Mouse (Mus musculus): ENCODE measurements around the gene Wdr46.

Gene Wdr46

DNA sequence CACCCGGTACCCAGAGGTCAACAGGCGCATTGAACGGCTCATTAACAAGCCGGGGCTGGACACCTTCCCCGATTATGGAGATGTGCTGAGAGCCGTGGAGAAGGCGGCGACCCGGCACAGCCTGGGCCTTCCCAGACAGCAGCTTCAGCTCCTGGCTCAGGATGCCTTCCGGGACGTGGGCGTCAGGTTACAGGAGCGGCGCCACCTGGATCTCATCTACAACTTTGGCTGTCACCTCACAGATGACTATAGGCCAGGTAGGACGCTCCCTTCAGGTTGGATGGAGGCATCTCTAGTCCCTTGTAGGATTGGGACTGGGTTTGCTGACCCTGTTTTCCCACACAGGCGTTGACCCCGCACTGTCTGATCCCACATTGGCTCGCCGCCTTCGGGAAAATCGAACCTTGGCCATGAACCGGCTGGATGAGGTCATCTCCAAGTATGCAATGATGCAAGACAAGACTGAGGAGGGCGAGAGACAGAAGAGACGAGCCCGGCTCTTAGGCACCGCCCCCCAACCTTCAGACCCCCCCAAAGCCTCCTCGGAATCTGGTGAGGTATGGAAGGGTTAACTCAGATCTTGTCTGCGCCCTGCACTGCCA, 28.5 kb upstream of the Wdr46 start:
- no peak for DNase-seq (ENCODE audit: low spot score)

DNA sequence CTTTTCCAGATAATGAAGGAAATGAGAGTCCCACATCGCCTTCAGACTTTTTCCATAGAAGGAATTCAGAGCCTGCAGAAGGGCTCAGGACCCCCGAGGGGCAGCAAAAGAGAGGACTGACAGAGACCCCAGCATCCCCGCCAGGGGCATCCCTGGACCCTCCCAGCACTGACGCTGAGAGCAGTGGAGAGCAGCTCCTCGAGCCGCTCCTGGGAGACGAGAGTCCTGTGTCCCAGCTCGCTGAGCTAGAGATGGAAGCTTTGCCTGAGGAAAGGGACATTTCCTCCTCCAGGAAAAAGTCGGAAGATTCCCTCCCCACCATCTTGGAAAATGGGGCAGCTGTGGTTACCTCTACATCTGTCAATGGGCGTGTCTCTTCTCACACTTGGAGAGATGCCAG, 27.2 kb upstream of the Wdr46 start:
- no peak for DNase-seq (ENCODE audit: low spot score)

DNA sequence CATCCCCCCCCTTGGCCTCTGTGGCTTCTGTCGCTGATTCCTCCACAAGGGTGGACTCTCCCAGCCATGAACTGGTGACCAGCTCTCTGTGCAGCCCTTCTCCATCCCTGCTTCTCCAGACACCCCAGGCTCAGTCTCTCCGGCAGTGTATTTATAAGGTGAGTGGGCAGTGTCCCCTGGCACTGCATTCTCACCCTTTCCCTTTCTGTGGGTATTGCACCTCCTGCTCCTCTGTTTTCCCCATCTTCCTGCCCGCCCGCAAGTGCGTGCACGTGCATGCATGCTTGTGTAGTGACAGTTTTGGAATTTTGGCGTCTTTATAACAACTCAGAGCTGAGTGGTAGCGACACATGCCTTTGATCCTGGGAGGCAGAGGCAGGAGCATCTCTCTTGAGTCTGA, 26.6 kb upstream of the Wdr46 start:
- DNase-seq (ENCODE audit: low spot score): no peak

DNA sequence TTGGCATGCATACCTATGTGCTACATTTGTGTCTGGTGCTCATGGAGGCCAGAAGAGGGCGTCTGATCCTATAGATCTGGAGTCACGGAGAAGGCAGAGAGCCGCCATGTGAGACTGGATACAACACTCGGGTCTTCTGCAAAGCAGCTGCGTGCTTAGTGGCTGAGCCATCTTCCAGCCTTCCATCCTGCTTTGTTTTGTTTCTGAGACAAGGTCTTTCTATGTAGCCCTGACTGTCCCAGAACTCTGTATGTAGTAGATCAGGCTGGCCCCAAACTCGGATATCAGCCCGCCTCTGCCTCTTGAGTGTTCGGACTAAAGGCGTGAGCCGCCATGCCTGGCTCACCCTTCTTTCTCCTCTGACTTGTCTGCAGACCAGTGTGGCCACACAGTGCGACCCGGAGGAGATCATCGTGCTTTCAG, 25.5 kb upstream of the Wdr46 start:
- no peak for DNase-seq (ENCODE audit: low spot score)

DNA sequence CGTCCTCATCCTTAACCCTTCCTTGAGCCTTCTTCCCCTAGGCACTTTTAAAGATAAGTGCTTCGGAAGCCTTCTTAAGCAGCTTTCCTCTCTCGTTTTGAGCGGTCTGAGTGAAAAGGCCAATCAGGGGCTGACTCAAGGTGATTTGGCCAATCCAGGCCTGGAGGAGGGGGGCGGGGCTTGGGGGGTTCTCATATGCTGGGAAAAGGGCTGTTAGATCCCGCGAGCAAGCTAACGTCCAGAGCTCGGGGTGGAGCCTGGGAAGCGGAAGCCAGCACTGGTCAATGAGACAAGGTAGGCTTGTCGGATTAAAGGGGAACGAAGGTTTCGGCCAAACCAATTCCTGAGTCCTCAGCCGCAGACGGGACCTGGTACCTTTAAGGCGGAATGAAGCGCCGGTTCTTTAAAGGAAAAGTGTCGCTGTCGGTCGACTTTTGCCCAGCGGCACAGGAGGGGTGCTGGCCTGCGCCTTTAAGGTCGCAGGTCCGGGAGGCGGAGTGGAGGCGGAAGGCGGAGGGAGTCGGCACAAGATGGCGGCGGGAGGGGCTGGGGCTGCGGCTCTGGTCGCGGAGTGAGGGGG, 24.7 kb upstream of the Wdr46 start, which contains the start of the genes Tapbp and Zbtb22:
Gene Tapbp (plus strand): TSS at position 229 of the 580 bp plus-strand sequence.
Gene Zbtb22 (plus strand): TSS at position 234 of the 580 bp plus-strand sequence.
- DNase-seq (ENCODE audit: low spot score): peak; percentile 92

DNA sequence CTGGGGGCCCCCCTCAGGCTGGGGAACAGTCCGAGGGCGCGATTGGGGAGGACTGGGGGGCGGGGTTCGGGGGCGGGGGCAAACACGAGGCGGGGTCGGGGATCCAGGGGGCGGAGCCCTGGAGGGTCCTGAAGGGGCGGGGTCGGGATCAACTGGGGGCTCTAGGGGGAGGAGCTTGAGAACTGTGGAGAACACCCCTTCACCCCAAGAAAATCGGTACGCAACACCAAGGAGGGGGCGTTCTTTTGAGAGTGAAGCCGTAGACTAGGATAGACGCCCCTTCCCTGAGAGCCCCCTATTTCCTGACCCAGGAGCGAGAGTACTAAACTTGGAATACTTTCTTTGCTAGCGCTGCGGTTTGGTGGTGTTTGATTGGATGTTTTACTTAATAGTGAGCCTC, 24.2 kb upstream of the Wdr46 start:
- no peak for DNase-seq (ENCODE audit: low spot score)

DNA sequence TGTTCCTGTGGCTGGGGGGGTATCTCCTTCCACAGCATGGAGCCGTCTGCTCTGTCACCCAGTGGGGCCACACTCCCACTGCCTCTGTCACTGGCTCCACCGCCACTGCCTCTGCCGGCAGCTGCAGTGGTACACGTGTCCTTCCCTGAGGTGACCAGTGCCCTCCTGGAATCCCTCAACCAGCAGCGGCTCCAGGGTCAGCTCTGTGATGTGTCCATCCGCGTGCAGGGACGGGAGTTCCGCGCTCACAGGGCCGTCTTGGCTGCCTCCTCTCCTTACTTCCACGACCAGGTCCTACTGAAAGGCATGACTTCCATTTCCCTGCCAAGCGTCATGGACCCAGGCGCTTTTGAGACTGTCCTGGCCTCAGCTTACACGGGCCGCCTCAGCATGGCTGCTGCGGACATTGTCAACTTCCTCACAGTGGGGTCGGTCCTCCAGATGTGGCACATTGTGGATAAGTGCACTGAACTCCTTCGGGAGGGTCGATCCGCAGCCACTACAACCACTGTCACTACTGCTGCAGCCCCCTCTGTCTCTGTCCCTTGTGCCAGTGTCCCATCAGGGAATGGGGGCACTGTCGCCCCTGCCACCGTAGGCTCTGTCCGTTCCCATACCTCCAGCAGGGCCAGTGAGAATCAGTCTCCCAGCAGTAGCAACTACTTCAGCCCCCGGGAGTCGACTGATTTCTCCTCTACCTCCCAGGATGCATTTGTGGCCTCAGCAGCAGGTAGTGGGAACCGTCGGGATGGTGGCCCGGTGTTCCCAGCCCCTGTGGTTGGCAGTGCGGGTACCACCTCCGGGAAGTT, 23.4 kb upstream of the Wdr46 start:
- DNase-seq (ENCODE audit: low spot score): no peak

DNA sequence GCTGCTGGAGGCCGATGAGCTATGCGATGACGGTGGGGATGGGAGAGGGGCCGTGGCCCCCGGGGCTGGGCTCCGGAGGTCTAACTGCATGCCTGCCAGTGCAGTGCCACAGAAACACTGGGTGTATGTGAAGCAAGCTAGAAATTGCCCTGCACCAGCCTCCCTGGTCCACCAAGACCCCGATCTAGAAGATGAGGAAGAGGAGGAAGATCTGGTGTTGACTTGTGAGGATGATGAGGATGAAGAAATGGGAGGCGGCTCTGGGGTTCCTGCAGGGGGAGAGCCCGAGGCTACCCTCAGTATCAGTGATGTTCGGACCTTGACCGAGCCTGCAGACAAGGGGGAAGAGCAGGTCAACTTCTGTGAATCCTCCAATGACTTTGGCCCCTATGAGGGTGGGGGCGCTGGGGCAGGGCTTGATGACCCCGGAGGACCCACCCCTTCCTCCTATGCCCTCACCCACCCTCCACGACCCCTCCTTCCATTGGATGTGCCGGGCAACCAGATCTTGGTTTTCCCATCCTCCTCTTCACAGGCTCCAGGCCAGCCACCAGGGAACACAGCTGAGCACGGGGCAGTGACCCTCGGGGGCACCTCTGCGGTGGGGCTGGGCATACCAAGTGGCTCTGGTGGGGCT, 22.7 kb upstream of the Wdr46 start:
- no peak for DNase-seq (ENCODE audit: low spot score)

DNA sequence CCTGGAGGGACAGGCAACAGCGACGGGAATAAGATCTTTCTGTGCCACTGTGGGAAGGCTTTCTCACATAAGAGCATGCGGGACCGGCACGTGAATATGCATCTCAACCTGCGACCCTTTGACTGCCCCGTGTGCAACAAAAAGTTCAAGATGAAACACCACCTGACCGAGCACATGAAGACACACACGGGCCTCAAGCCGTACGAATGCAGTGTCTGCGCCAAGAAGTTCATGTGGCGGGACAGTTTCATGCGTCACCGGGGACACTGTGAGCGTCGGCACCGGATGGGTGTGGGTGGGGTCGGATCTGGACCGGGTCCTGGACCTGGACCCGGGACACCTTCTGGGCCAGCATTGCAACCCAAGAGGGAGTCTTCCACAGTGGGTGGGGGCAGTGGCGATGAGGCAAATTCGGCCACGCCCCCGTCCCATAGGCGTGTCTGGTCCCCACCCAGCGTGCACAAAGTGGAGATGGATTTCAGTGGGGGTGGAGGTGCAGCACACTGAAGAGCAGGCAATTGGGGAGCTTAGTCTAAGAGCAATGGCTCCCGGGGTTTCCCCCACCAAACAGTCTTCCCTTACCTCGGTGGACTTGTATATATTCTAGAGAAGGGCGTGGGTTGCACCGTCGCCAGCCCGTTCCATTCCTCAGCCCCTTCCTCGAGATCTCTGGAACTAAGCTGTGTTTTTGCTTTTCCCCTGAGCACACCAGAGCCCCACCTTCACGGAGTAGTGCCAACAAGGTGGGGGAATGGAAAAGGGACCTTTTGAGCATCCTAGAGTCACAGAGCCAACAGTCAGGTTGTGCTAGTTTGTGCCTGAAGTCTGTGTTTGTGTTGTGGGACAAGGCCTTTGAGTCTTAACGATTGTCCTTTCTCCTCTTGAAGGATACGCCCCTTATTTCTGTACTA, 21.9 kb upstream of the Wdr46 start:
- no peak for DNase-seq (ENCODE audit: low spot score)

DNA sequence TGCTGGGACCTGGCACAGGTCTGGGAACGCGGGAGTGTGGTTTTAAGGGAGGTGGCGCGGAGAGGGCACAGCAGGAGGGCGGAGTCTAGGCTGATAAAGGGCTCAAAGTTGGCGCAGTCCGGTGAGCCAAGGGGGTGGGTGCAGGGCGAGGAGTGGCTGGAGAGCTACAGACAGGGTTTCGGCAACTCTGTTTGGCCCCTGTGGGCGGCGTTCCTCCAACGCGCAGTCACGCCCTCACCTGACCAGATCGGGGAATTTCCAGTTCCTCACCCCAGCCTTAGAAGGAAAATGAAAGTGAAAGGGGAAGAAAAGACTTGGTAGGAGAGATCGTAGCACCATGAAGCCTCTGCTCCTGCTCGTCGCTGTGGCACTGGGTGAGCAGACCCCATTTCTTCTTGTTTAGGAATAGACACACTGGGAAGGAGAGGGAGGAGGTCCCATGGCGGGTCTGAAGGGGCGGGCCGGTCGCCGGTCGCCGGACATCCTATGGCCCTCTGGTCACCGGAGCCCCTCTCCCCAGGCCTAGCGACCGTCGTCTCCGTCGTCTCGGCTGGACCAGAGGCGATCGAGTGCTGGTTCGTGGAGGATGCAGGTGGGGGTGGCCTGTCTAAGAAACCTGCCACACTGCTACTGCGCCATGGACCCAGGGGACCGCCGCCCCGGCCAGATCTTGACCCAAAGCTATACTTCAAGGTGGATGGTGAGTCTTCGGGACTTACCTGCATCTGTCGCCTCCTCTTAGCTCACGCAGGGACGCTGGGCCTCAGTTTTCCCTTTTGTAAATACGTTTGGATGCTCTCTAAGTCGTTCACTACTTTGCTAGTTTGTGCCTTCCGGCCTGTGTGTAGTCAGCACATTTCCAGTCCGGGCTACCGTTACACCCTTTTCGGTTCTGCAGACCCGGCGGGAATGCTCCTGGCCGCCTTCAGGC, 20.8 kb upstream of the Wdr46 start:
- peak; percentile 87 for DNase-seq (ENCODE audit: low spot score)

DNA sequence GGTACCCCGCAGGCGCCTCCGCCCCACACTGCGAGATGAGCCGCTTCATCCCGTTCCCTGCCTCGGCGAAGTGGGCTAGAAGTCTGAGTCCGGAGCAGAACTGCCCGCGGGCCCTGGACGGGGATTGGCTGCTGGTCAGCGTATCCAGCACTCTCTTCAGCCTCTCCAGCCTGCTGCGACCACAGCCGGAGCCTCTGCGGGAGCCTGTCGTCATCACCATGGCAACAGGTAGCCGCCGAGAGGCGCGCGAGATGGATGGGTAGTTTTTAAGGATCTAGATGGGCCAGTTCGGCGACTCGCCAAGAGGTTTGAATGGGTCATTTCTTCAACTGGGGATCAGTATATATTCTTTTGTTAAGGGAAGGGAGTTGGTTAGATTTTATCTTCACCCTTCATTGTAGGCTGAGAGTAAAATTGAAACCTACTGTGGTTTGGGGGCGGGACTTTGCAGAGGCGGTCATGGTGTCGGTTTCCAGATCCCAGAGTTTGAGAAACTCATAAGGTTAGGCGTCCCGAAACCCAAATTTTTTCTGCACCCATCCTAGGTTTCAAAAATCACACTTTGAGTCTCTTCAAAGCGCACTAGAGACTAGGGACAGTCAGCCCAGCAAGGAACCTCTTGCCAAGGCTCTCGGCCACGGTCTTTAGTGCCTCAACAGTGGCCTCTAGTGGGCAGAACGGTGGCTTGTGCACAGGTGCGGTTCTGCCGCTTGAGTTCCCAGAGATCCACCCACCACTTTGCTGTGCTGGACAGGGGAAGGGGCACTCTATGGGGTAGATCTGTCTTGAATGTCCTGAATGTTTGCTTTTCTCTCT, 20.0 kb upstream of the Wdr46 start:
- DNase-seq (ENCODE audit: low spot score): peak; percentile 84

DNA sequence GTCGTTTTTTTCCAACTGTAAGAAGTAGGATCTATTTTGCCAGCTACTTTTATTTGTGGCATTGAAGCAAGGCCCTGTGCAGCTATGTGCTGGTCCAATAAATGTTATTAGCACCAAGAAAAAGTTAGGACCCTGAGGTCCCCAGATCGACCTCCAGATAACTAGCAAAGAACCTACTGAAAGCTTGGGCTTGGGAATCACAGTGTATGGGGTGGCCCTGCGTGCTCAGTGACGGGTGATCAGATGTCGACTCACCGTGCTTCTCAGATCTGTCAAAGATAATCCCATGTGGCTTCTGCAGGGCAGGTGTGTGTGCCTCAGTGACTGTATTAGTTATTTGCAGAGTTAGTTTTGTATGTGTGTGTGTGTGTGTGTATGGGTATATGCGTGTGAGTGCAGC, 19.1 kb upstream of the Wdr46 start:
- DNase-seq (ENCODE audit: low spot score): no peak

DNA sequence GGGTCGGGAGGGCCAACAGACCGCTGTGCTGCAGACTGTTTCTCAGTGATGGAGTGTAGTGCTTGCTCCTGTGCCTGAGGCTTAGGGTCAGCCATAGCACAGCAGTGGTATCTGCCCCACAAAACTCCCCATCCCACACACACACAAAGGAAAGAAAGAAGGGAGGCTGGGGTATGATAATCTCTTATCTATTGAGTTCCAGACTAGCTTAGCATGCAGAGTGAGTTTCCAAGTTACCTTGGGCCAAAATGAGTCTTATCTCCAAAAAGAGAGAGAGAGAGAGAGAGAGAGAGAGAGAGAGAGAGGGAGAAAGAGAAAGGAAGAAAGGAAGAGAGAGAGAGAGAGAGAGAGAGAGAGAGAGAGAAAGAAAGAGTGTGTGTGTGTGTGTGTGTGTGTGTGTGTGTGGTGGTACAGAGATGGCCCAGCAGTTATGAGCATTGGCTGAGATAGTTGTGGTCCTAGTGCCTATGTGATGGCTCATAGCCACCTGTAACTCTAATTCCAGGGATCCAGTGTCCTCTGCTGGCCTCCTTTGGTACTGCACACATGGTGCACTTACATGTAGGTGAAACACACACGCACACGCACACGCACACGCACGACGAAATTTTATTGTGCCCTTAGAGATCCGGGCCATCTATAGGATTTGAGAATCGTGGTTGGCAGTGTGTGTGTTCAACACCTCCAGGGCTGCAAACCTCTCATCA, 15.7 kb upstream of the Wdr46 start:
- peak; percentile 73 for DNase-seq (ENCODE audit: low spot score)

DNA sequence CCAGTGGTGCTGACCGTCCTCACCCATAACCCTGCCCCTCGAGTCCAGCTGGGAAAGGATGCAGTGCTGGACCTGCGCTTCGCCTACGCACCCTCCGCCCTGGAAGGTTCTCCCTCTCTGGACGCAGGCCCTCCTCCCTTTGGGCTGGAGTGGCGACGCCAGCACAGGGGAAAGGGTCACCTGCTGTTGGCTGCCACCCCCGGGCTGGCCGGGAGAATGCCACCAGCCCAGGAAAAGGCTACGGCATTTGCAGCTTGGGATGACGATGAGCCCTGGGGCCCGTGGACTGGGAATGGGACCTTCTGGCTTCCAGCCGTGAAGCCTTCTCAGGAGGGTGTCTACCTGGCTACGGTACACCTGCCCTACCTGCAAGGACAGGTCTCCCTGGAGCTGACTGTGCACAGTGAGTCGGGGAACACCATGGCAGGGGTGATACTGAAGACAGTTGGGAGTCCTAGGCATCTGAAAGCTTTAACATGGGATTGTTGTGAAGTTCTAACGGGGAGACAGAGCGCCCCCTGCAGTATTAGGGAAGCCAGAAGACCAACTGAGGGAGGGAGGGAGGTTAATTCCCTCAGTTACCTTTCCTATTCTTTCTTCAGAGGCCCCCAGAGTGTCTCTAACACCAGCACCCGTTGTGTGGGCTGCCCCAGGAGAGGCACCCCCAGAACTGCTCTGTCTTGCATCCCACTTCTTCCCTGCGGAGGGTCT, 14.9 kb upstream of the Wdr46 start:
- DNase-seq (ENCODE audit: low spot score): no peak

DNA sequence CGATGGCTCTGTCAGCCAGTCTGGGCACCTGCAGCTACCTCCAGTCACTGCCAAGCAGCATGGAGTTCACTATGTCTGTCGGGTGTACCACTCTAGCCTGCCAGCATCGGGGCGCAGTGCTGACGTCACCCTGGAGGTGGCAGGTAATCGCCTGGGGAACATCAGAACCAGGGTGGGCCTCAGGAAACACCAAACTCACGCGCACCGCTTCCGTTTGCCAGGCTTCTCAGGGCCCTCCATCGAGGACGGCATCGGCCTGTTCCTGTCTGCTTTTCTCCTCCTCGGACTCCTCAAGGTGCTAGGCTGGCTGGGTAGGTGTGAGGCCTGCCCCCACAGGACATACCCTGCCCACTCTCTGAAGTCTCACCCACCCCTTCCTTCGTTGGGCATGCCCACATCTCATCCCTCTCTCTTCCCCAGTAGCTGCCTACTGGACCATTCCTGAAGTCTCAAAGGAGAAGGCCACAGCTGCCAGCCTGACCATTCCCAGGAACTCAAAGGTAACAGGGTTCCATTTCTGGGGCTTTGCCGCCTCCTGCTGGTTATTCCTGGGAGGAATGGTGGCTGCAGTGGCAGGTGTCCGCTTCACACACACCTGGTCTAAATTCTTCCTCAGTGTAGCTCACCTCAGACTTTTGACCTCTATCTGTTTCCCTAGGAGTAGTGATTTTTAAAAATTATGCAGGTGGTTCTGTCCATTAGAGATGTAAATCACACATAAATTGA, 14.1 kb upstream of the Wdr46 start:
- DNase-seq (ENCODE audit: low spot score): no peak

DNA sequence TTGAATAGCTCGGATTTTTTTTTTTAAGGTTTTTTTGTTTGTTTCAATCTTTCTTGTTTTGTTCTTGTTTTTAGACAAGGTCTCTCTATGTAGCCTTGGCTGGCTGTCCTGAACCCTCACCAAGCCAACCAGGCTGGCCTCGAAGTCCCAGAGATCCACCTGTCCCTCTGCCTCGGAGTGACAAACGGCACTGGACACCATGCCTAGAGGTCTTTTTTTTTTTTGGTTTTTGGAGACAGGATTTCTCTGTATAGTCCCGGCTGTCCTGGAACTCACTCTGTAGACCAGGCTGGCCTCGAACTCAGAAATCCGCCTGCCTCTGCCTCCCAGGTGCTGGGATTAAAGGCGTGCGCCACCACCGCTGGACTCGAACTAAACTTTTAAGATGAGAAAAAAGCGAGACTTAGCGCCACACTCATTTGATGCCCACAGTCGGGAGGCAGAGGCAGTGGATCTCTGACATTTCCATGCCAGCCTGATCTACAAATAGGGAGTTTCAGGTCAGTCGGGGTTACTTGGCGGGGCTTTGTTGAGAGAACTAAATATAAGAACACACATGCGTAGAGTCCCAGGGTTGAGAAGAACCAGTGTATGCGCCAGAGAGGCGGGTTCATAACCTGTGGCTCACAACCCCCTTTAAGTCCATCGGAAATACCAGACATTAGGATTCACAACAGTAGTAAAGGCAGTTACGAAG, 12.1 kb upstream of the Wdr46 start:
- DNase-seq (ENCODE audit: low spot score): no peak
